Mouse (Mus musculus) inflammation-experienced regulatory T-cells, adult 6 months (primary cell): ENCODE measurements around the gene Gprc5b. TPM values are rescaled to one million over a fixed set of nuclear protein-coding genes. Genes with fewer than 3 reads are reported as not detected.

ENCODE experiments used
- ATAC-seq: one replicate; pipeline ENCODE4 v1.8.0; 2017
- polyA plus RNA-seq, 3 experiments: library from polyadenylated mRNA; unstranded; fragments of 100-300 nt; shearing (Covaris generic); gene quantifications; one replicate each; pipeline ENCODE4 v1.2.1; 2017

Gprc5b gene
- polyA plus RNA-seq = 1 to 10 TPM in 2 of 3 experiments, not detected in 1; 2.0 to 7.6 TPM

DNA sequence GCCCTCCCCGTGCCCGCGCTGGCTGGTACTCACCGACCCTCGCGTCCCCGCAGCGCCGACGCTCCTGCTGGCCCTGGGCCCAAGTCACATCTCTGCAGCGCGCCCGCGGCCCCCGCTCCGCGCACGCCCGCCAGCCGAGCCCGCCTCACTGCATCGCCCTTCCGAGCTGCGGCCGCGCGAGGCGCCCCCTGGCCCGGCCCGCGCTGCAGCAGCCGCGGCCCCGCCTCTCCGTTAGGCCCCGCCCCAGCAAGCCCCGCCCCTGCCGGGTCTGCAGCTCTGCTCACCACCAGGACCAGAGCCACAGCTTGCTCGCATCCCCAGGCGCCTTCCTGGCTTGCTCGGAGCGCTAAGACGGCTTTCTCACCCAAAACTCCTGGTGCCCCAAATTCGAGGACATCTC, at the start of gene Gprc5b:
Gprc5b (minus strand) TSS at position 205 of the 400 bp plus-strand sequence.
- peak; percentile 43 for ATAC-seq

DNA sequence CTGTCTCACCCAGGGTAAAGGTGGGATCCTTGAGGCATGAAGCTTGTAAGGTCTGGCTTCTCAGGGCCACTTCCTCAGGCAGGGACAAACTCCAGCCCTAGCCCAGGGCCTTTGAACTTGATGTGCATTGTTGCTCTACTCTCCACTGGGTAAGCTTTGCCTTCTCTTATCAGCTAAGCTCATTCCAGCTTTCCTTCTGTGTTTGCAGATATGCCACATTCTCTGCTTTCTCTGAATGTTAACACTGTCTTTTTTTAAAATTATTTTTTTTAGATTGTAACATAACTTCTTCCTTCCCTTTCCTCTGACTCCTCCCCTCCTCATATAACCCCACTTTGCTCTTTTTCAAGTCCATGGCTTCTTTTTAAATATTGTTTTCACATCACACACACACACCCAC, 46.5 kb upstream of the Gprc5b start:
- ATAC-seq = no peak

DNA sequence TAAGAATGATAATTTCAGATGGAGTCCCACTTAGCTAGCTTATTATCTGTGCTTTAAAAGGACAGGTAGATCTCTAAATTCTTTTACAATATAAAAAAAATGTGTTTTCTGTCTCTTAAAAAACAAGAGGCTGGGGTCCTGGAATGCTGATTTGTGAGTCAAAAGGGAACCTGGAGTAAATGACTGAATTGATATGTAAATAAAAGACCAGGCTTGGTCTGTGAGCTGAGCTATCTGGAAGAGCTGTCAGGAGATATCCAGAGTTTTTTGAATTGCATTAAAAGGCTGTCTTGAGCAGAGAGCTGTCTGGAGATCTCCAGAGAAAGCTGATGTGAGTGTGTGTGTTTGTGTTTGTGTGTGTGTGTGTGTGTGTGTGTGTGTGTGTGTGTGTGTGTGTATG, 42.6 kb upstream of the Gprc5b start:
- ATAC-seq = no peak

DNA sequence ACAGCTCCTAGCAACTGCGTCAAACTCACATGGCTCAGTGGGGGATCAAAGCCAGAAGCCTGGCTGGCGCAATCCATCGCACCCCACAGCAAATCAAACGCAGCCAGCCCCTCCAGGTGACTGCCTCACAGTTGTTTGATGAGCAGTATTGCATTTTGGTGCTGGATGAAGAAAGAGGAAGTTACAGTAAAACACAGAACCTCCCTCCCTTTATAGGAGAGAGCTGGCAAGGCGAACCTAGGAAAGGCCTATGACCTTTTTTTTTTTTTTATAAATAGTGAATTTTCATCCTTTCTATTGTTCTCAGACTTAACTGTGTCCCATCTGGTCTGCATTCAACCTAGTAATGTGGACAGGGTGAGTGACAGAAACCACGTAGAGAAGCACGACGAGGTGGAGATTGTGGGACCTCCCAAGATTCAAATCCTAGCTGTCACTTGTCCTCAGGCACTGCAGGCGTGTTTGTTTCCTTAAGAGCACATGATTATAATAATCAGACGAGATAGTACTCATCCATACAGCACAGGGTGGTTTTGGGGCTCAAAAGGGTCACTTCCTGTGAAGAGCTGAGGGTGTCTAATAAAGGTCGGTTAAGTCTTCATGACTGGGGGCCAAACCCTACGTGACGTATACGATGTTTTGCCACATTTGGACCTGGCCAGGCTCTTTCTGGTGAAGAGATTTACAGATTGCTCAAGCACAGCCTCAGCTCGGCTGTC, 39.4 kb upstream of the Gprc5b start:
- no peak for ATAC-seq

DNA sequence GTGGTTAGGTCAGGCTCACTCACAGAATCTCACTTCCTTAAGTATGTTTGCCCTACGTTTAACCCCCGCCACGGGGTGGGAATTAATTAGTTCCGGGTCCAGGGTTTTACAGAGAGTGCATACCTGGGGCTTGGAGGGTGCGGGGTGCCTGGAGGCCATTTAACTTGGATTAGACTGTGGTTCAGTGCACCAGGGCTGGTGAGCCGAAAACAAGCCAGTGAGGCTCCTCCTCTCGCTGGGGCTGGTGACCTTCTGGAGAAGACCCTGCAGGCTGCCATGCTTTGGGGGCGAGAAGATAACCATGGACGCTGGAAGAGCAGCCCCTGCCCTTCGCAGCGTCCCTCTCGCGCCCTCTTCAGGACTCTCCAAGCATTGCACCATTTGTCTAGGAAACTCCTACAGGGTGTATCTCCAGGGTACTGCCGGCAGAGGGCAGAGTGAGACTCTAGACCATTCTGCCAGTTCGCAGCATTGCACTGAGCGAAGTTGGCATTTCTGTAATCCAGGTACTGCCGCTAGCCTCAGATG, 28.4 kb upstream of the Gprc5b start:
- no peak for ATAC-seq

DNA sequence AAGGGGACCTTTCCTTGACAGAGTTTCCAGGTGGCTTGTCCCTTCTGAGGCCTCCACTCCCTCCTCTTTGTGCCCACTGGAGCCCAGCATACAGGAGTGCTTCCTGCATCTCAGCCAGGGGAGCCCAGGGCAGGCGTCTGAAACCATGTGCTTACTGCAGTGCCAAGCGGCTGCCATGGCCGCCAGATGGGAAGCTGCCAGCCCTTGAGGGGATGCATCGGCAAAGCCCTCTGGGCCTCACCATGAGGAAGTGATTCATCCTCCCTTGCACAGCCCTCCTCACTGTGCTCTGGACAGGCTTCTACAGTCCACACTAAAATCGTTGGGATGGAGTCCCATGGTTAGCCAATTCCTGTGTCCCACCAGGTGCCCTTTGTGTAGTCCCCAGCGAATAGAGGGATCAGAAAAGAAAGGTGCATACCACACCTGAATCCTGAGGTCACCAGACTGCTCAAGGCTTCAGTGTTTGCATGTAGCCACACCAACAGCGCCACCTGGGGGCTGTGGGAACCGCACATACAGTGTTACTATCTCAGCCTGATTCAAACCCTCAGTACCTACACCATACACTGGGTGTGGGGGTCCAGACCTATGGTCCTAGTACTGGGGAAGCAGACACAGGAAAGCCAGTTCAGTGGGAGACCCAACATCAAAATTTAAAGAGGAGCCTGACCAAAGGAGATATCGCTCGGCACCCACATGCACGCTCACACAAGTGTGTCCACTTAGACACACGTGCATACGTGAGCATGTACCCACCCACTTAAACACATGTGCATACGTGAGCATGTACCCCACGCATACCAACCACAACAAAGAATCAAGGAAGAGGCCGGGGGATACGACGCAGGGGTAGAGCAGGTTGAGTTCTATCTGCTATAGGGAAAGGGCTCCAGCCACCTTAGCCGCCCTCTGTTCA, 27.5 kb upstream of the Gprc5b start:
- ATAC-seq = no peak

DNA sequence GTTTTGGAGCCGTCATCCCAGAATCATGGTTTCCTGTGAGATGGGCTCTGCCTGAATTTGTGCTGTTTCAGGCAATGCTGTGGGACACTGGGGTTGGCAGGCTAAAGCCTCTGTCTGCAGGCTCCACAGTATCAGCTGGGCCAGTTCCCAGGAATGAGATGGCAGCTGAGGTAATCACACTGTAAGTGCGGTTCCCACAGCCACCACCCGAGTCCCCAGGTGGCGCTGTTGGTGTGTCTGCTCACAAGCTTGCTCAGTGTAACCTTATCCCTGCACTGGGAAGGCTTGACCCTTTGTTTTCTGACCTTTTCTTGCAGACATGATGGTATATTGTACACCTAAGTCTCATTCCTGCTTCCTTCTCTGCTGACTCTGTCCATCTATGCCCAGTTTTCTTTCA, 24.5 kb upstream of the Gprc5b start:
- no peak for ATAC-seq

DNA sequence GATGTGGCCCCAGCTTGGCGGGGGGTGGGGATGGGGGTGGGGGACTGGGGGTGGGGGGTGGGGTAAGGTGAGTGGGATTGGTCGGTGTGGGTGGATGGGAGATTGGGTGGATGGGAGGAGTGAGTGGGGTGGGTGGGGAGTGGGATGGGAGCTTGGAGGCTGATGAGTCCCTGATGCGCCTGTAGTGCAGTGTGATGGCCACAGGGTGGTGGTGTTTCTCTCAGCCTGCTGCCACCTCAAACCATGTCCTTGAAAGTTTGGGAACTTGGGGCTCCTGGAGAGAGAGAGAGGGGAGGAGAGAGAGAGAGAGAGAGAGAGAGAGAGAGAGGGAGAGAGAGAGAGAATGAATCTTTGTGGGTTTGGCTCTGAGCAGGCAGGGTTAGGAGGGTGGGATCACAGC, 20.7 kb upstream of the Gprc5b start:
- no peak for ATAC-seq

DNA sequence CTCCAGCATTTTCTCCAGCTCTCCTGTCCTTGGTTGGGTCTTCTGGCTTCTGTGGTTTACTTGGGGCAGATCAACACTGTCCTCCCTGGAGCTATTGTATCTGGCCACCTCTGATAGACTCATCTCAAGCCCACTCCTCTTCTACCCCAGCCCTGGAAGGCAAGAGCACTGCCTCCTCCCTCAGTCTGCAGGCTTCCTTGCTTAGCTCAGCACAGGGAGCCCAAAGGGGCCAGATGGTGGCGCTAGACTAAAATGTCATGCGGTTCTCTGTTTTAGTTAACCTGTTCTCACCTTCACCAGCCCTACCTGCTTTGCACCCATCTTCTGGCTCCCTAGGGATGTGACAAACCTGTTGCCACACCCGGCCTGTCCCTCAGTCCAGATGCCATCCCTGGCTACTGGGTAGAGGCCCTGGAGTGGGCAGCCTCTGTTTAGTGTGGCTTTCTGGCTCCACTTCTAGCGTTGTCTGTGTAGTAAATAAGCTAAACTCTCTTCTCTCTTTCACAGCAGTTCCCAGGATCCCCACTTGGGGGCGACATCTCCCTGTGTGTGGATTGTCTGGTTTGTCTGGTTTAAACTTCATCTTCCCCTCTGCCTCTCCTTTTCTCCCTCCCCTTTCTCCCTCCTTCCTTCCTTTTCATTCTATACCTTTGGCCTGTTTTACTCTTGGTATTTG, 16.0 kb upstream of the Gprc5b start:
- no peak for ATAC-seq

DNA sequence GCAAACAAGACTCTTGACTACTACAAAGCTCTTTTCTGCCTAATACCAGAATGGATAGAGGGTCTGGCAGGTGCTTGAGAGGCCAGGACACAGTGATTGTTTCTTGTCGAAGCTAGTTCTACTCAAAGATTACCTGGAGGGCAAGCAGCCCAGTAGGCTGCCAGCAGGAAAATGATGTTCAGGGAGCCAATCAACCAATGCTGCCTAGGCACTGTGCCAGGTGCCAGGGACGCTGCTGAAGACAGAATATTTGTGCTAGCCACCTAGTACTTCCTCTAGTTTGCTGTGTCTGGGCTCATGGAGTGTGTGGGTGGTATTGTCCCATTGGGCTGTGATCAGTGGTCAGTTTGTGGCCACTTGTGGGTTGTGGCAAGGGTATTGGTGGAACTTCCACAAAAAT, 7.5 kb upstream of the Gprc5b start:
- no peak for ATAC-seq

DNA sequence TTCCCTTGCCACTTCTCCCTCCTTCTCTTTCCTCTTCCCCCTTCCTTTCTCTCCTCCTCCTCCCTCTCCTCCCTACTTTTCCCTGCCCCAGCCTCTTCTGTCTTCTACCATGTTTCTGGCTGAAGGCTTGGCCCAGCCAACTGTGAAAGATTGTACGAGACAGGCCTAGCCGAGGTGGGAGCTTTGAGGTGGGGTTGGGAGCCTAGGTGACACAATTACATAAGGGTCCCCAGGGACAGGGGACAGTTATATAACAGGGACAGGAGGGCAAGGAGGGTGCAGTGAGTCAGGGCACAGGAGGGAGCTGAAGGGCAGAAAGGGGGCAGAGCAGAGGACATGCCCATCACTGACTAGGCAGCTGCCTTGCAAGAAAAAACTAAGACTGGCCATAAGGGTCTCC, 7.0 kb upstream of the Gprc5b start:
- no peak for ATAC-seq

DNA sequence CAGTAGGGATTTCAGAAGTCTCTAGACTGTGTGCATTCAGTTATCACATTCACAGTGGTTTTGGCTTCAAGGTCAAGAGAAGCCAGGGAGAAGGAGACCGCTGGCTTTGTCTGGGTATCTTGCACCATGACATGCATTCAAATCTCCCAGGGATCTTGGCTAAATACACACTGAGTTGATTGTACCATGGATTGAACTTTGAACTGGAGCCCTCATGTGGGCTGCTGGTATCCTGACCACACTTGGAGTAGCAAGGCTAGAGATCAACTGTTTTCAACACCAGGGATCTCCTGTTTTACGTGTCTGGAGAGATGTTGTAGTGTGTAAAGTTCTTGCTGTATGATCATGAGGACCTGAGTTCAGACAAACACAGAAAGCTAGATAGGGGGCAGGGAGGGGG, 4.8 kb upstream of the Gprc5b start:
- ATAC-seq = no peak

DNA sequence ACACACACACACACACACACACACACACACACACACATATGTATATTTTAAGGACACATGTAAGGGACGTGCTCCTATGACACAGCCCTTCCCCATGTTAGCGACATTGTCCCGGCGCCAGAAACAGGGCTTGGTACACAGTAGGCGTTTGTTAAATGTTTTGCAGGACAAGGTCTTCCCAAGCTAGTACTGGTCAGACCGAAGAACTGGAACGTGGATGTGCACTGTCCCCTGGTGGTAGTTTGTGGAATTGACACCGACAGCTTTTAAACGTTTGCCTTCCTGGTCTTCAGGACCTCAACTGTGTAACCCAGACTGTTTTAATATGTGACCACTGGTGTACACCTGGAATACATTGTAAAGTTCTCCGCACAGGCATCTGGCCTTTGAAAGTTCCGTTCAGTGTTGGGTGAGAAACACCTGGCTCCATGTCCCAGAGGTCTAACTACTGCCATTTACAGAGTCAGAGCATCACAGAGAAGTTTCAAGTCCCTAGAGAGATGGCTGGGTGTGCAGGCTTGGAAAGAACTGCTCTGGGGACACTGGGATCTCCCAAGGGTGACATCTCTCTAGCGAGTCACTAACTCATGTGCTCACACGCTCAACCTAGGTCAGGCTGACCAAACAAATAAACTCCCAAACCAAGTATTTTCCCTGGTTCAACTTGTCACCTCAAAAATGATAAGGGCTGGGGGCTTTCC, 1.3 kb upstream of the Gprc5b start:
- peak; percentile 50 for ATAC-seq

DNA sequence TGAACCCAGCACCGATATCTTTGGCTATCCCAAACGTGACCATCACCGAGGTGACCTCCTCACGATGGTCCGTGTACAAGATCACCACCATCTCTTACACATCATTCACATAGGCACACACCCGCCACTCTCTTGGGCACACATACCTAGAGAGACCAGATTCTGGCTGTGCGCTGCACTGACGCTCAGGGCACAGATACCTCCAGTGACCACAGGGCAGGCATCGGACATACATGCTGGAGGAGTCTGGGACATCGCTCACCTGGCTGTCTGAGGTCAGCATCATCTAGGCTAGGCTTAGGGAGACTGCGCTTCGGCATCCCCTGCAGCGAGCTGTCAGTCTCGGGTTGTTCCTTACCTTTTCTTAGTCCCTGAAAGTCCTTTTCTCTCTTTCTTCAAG, 660 bp upstream of the Gprc5b start:
- ATAC-seq = no peak

DNA sequence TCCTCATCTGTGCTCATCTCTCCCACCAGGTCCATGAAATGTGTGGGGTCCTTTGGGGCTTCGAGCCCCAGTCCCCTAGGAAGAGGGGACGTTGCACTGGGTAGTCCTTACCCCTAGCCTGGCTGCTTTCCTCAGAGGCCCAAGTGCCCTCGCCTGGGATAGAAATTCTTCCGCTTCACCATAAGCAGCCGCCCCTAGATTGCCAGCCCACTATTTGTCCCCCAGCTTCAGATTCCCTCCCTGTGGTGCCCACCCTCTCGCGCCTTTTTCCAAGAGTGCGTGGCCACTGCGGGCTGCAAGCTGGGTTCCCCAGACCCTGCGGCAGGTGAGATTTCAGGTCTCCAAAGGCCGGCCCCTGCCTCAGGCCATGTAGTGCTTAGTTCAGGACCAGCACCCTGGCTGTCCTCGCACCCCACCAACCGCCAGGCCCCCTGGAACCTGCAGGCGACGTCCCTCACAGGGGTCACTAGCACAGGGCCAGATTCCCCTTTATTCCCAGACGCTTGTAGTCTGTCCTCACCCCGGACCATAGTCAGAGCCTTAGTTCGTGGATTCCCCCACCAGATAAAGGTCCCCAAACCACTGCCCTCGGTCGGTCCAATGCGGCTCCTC, 674 bp downstream of the Gprc5b start:
- ATAC-seq = no peak

DNA sequence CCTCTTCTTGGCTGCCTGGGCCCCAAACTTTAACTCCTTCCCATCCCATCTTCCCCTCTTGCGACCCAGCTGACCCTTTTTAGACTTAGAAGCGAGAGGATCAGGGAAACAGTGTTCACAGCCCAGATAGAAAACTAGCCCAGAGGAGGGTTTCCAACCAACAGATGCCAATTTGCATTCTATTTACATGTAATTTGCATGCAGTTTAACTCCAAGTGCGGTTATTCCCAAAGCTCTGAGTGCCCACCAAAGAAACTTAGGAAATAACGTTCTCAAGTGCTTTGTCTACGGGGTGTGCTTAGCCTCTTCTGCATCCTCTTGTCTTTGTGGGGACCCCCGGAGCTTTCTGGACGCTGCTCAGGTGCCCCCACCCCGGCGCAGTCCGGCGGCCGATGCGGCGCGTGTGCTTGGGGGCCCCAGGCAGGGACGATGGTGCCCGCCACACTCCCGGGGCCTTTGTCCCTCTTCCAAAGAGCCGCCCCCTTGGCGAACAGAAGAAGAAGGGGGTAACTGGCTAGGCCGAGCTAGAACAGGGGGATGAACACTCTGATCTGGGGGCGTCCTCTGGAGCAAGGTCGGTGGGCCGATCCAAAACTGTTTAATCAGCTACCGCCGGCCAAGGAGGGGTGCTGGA, 1.3 kb downstream of the Gprc5b start:
- ATAC-seq = no peak

DNA sequence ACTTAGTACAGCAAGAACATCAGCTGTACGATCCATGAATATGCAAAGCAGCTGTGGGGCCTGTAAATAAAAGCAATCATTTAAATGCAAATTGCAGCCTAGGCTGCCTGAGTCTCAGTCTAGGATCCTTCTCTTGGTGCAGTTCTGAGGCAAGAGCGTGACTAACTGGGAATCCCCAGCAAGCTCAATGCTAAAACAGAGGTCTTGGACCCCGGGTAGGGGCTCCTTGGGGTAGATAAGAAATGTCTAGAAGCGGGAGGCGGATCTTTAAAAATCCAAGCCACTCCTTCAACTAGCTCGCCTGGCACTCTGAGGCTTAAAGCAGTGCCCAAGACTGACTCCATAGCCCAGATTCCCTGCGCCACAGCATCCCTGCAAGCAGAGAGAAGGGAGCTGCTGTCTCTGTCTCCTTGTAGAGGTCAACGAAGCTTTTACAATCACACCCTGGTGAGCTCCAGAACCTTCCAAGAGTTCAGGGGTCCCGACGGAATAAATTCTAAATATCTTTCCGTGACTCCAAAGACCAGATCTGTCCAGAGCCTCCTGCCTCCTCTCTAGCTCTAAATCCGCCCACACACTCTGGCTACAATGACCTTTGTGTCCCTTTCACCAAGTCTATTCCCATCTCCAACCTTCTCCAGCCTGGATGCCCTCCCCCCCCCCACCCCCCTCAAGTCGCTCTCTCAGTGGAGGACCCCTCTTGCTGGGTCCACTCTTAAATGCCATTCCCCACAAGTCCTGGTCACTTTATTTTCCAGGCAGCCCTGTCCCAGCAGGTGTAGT, 2.2 kb downstream of the Gprc5b start:
- ATAC-seq = no peak

DNA sequence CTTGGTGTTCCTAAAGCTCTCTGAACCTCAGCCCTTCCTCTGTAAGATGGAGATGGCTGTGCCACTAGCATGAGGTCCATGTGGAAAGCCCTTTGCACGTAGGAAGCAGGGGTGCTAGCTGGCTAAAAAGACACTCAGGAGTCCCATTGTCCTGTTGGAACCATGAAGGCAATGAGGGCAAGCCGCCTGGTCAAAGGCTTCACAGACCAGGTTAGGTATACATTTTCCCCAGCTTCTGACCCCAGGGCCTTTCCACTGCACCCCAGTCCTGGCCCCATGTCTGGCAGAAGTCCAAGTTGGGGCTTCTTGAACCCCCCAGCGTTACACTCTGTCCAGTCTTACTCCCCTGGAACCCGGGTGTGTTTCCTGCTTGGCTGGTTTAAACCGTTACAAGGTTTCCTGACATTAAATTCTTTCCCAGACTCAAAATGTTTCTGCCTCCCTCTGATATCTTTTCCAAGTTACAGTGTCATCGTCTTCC, 2.9 kb downstream of the Gprc5b start:
- ATAC-seq = no peak

DNA sequence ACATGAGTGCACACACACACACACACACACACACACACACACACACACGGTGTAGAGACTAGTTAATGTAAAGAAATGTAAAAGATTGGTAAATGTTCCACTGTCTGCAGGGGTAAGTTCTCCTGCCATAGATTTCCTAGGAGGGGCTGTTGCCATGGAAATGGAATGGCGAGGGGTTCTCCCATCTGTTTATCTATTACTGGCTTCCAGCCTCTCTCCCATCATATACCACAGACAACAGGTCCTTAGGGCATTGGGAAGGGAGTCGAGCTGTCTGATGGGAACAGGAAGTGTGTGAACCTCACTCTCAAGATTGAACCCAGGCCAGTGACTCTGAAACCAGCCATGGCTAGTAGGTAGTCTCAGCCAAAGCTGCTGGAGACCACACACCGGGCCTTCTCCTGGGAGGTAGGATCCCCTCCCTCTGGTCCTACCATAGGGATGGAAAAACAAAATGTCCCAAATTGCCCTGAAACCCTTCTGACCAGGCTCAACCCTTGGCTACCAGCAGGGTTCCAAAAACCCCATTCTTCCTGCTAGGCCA, 3.6 kb downstream of the Gprc5b start:
- ATAC-seq = no peak

DNA sequence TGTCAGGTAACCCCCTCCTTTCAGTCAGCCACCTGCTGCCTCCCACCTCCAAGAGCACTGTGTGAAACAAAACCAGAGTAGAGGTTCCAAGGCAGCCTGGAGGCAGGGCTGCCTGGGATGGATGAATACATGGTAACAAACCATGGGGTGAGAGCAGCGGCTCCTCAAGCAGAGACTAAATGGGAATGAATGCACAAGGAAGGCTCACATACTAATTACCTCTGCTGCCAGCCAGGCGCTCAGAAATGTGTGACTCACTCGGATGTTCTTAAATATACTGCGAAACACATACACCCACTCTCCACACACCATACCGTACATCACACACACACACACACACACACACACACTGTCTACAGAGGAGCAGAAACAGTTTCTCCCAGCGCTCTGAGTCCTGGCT, 4.7 kb downstream of the Gprc5b start:
- no peak for ATAC-seq
